Mouse (Mus musculus): ENCODE data around the gene Vgll4.

DNA sequence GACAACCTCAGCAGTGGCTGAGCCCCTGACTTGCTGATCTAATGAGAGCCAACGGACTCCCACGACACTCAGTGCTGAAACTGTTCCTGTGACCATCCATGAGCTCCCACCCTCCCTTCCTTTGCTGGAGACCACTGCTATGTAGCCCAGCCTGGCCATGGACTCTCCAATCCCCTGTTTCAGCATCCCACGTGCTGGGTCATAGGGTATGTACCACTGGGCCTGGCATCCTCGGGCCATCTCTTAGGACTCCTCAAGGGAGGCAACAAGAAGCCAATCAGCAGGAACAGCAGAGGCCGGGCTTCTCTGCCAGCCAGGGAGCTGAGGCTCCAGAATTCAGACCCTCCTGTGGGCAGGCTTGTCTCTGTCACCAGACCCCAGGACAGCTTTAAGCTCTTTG is 87.6 kb downstream of the Vgll4 start:
- TF ChIP-seq CTCF (IDR thresholded peaks at IDR 0.05; ENCODE audit: low read depth, low read length) (no peak), POLR2A (IDR thresholded peaks at IDR 0.05; ENCODE audit: extremely low read depth, insufficient read depth, low read length) (no peak)

All from liver, adult 2 months (tissue).